Mouse (Mus musculus) embryo, embryonic 11.5 days (tissue): ENCODE measurements around the gene Ripor1.

Experiments
- DNase-seq: peaks from one replicate; pipeline ENCODE4 v3.0.0-alpha.2; 2012; ENCODE audit warnings: low read depth, low spot score

The Ripor1 gene

GRCm38 (mm10) chr8:105605491-105606188, 585 bp downstream of the Ripor1 start:
- DNase-seq: no peak

GRCm38 (mm10) chr8:105606189-105607023, 1.4 kb downstream of the Ripor1 start:
- DNase-seq: peak; percentile 77

GRCm38 (mm10) chr8:105607062-105607461, 2.0 kb downstream of the Ripor1 start:
- no peak for DNase-seq

- DNase-seq: no peak
Measured at GRCm38 (mm10) chr8:105607684-105608083, 2.6 kb downstream of the Ripor1 start.

GRCm38 (mm10) chr8:105609355-105609754, 4.3 kb downstream of the Ripor1 start:
- DNase-seq: no peak

- DNase-seq: no peak
Measured at GRCm38 (mm10) chr8:105609771-105610170, 4.7 kb downstream of the Ripor1 start.

GRCm38 (mm10) chr8:105611836-105612235, 6.8 kb downstream of the Ripor1 start:
- no peak for DNase-seq

GRCm38 (mm10) chr8:105613037-105613436, 8.0 kb downstream of the Ripor1 start:
- DNase-seq: no peak

GRCm38 (mm10) chr8:105613830-105614511, 8.9 kb downstream of the Ripor1 start:
- no peak for DNase-seq

- no peak for DNase-seq
Measured at GRCm38 (mm10) chr8:105615942-105616341, 10.9 kb downstream of the Ripor1 start.

- DNase-seq: no peak
Measured at GRCm38 (mm10) chr8:105617451-105618278, 12.6 kb downstream of the Ripor1 start.

- no peak for DNase-seq
Measured at GRCm38 (mm10) chr8:105618279-105618634, 13.2 kb downstream of the Ripor1 start.

GRCm38 (mm10) chr8:105618892-105619591, 14.0 kb downstream of the Ripor1 start:
- no peak for DNase-seq

GRCm38 (mm10) chr8:105620211-105620610, 15.2 kb downstream of the Ripor1 start:
- no peak for DNase-seq

GRCm38 (mm10) chr8:105620946-105621720, 16.1 kb downstream of the Ripor1 start:
- DNase-seq: no peak

GRCm38 (mm10) chr8:105621841-105622240, 16.8 kb downstream of the Ripor1 start:
- DNase-seq: no peak

GRCm38 (mm10) chr8:105622421-105622920, 17.4 kb downstream of the Ripor1 start:
- DNase-seq: peak; percentile 94

- no peak for DNase-seq
Measured at GRCm38 (mm10) chr8:105623118-105623517, 18.1 kb downstream of the Ripor1 start.

- no peak for DNase-seq
Measured at GRCm38 (mm10) chr8:105623679-105624245, 18.7 kb downstream of the Ripor1 start.

GRCm38 (mm10) chr8:105624401-105624800, 19.3 kb downstream of the Ripor1 start:
- DNase-seq: no peak
